Mouse (Mus musculus) limb, embryonic 12.5 days (tissue): ENCODE results near the gene Sun1. TPM values are rescaled to one million over a fixed set of nuclear protein-coding genes. Genes with fewer than 3 reads are reported as not detected.

Experiments
- ATAC-seq: fragments of 200-750 bp; cut with Nextera tagmentation; 2 replicates; pipeline ENCODE4 v1.8.0; 2017; ENCODE audit warnings: low read depth, moderate TSS enrichment; ENCODE audit not compliant: insufficient number of reproducible peaks, insufficient read depth, low FRiP score, low TSS enrichment
- H3K27ac ChIP-seq: fragments of 300-500 bp; sonication (generic); 2 replicates; pipeline ENCODE4 v1.5.1; 2016; ENCODE audit warnings: mild to moderate bottlenecking, moderate library complexity
- H3K27me3 ChIP-seq: fragments of 300-500 bp; sonication (generic); 2 replicates; pipeline ENCODE4 v1.6.1; 2016; ENCODE audit warnings: mild to moderate bottlenecking, moderate library complexity
- H3K36me3 ChIP-seq: fragments of 300-500 bp; sonication (generic); 2 replicates; pipeline ENCODE4 v1.6.1; 2016; ENCODE audit warnings: mild to moderate bottlenecking, moderate library complexity
- H3K4me1 ChIP-seq: fragments of 300-500 bp; sonication (generic); replicated peaks from 2 replicates; pipeline ENCODE4 v1.6.1; 2016
- H3K4me2 ChIP-seq: fragments of 300-500 bp; sonication (generic); 2 replicates; pipeline ENCODE4 v1.6.1; 2016; ENCODE audit warnings: mild to moderate bottlenecking, moderate library complexity
- H3K4me3 ChIP-seq: fragments of 300-500 bp; sonication (generic); replicated peaks from 2 replicates; pipeline ENCODE4 v1.5.1; 2016; ENCODE audit warnings: mild to moderate bottlenecking
- H3K9ac ChIP-seq: fragments of 300-500 bp; sonication (generic); replicated peaks from 2 replicates; pipeline ENCODE4 v1.6.1; 2016; ENCODE audit warnings: mild to moderate bottlenecking, moderate library complexity
- H3K9me3 ChIP-seq: fragments of 300-500 bp; sonication (generic); 2 replicates; pipeline ENCODE4 v1.6.1; 2016; ENCODE audit warnings: mild to moderate bottlenecking, moderate library complexity
- WGBS: fragments of 180-500 bp; shearing (Covaris S2); methylation state at CpG from one replicate; pipeline ENCODE4 v1.1.7; 2016; 5-methylcytosine and 5-hydroxymethylcytosine counted together
- polyA plus RNA-seq: library from polyadenylated mRNA; unstranded; fragments of >200 nt; fragmentation: Nextera tagmentation; extraction: Ambion mirVana; gene quantifications from 2 replicates; pipeline ENCODE4 v1.2.1, GENCODE M21; 2016

Sun1 gene
- polyA plus RNA-seq, 1 experiment from 2014 or later: 54.0 TPM

- no peak overlapping the region for H3K27ac ChIP-seq
- 88% methylated on average over 4 of the region's 4 CpGs for WGBS
- H3K4me3 ChIP-seq: no peak overlapping the region
- H3K4me1 ChIP-seq: 0 out of 2 replicates have a peak, but pooled peaks cover 5% of the 10 kb centered on the region
- H3K4me2 ChIP-seq: no peak overlapping the region
- no peaks in the 10 kb centered on the region for H3K9me3 ChIP-seq
- H3K36me3 ChIP-seq: peaks cover 69% of the 10 kb centered on the region
- no peaks in the 10 kb centered on the region for H3K27me3 ChIP-seq
- no peak for ATAC-seq
- no peak overlapping the region for H3K9ac ChIP-seq
These were observed 67.2 kb downstream of the Sun1 start for GRCm38 (mm10) chr5:139267661-139268060.

- H3K9ac ChIP-seq: no peak overlapping the region
- H3K27me3 ChIP-seq: no peaks in the 10 kb centered on the region
- H3K9me3 ChIP-seq: no peaks in the 10 kb centered on the region
- no peak overlapping the region for H3K4me3 ChIP-seq
- WGBS: 74% methylated on average over 16 of the region's 16 CpGs
- no peak overlapping the region for H3K4me2 ChIP-seq
- ATAC-seq: no peak
- peaks cover 36% of the 10 kb centered on the region for H3K36me3 ChIP-seq
- 0 out of 2 replicates have a peak, but pooled peaks cover 5% of the 10 kb centered on the region for H3K4me1 ChIP-seq
- no peak overlapping the region for H3K27ac ChIP-seq
These were observed 70.5 kb downstream of the Sun1 start for GRCm38 (mm10) chr5:139270806-139271521.

- H3K27ac ChIP-seq: no peak overlapping the region
- no peak for ATAC-seq
- no peak overlapping the region for H3K4me2 ChIP-seq
- no peaks in the 10 kb centered on the region for H3K9me3 ChIP-seq
- H3K4me3 ChIP-seq: no peak overlapping the region
- H3K27me3 ChIP-seq: no peaks in the 10 kb centered on the region
- H3K9ac ChIP-seq: no peak overlapping the region
- 0 out of 2 replicates have a peak, but pooled peaks cover 5% of the 10 kb centered on the region for H3K4me1 ChIP-seq
- H3K36me3 ChIP-seq: peaks cover 24% of the 10 kb centered on the region
- WGBS: 46% methylated on average over 8 of the region's 8 CpGs
These were observed 71.6 kb downstream of the Sun1 start for GRCm38 (mm10) chr5:139271994-139272554.

- H3K36me3 ChIP-seq: no peaks in the 10 kb centered on the region
- no peak overlapping the region for H3K9ac ChIP-seq
- no peak for ATAC-seq
- no peak overlapping the region for H3K27ac ChIP-seq
- 69% methylated on average over 8 of the region's 8 CpGs for WGBS
- H3K9me3 ChIP-seq: no peaks in the 10 kb centered on the region
- H3K4me2 ChIP-seq: no peak overlapping the region
- peaks cover 8% of the 10 kb centered on the region for H3K4me1 ChIP-seq
- H3K4me3 ChIP-seq: no peak overlapping the region
- H3K27me3 ChIP-seq: no peaks in the 10 kb centered on the region
These were observed 76.8 kb downstream of the Sun1 start for GRCm38 (mm10) chr5:139277287-139277686.

GRCm38 (mm10) chr5:139281373-139282112 lies 81.1 kb downstream of the Sun1 start:
- no peaks in the 10 kb centered on the region for H3K9me3 ChIP-seq
- H3K36me3 ChIP-seq: no peaks in the 10 kb centered on the region
- no peak overlapping the region for H3K4me3 ChIP-seq
- 0 out of 2 replicates have a peak overlapping the region, but pooled peaks have one; percentile 27 for H3K9ac ChIP-seq
- WGBS: 41% methylated on average over 10 of the region's 11 CpGs
- peak overlapping the region; percentile 9; the same call in 1 of the 2 replicates for H3K4me2 ChIP-seq
- H3K27ac ChIP-seq: 0 out of 2 replicates have a peak overlapping the region, but pooled peaks have one; percentile 12
- no peaks in the 10 kb centered on the region for H3K27me3 ChIP-seq
- no peak for ATAC-seq
- peaks cover 8% of the 10 kb centered on the region for H3K4me1 ChIP-seq

GRCm38 (mm10) chr5:139282191-139282590 lies 81.8 kb downstream of the Sun1 start:
- Histone ChIP-seq H3K4me2 (peak overlapping the region; percentile 9; the same call in 1 of the 2 replicates), H3K27me3 (no peaks in the 10 kb centered on the region), H3K9ac (no peak overlapping the region), H3K27ac (0 out of 2 replicates have a peak overlapping the region, but pooled peaks have one; percentile 12), H3K4me1 (peaks cover 8% of the 10 kb centered on the region), H3K9me3 (no peaks in the 10 kb centered on the region), H3K4me3 (no peak overlapping the region), H3K36me3 (no peaks in the 10 kb centered on the region)
- ATAC-seq: no peak
- 7% methylated on average over 15 of the region's 15 CpGs for WGBS

GRCm38 (mm10) chr5:139283460-139284180 lies 83.2 kb downstream of the Sun1 start:
- Histone ChIP-seq H3K4me2 (no peak overlapping the region), H3K4me3 (no peak overlapping the region), H3K9ac (no peak overlapping the region), H3K4me1 (peaks cover 8% of the 10 kb centered on the region), H3K36me3 (no peaks in the 10 kb centered on the region), H3K9me3 (no peaks in the 10 kb centered on the region), H3K27me3 (no peaks in the 10 kb centered on the region), H3K27ac (no peak overlapping the region)
- 94% methylated on average over 14 of the region's 14 CpGs for WGBS
- ATAC-seq: no peak

GRCm38 (mm10) chr5:139285383-139286067 lies 85.1 kb downstream of the Sun1 start:
- no peak overlapping the region for H3K4me2 ChIP-seq
- WGBS: 63% methylated on average over 8 of the region's 8 CpGs
- no peak for ATAC-seq
- no peak overlapping the region for H3K9ac ChIP-seq
- no peaks in the 10 kb centered on the region for H3K36me3 ChIP-seq
- H3K27ac ChIP-seq: no peak overlapping the region
- no peak overlapping the region for H3K4me3 ChIP-seq
- peaks cover 8% of the 10 kb centered on the region for H3K4me1 ChIP-seq
- H3K27me3 ChIP-seq: no peaks in the 10 kb centered on the region
- H3K9me3 ChIP-seq: no peaks in the 10 kb centered on the region

- Histone ChIP-seq H3K27ac (no peak overlapping the region), H3K36me3 (no peaks in the 10 kb centered on the region), H3K4me1 (peaks cover 6% of the 10 kb centered on the region), H3K4me2 (no peak overlapping the region), H3K27me3 (no peaks in the 10 kb centered on the region), H3K9ac (no peak overlapping the region), H3K9me3 (no peaks in the 10 kb centered on the region), H3K4me3 (no peak overlapping the region)
- 62% methylated on average over 14 of the region's 14 CpGs for WGBS
- no peak for ATAC-seq
These were observed 85.9 kb downstream of the Sun1 start for GRCm38 (mm10) chr5:139286142-139286941.

- no peaks in the 10 kb centered on the region for H3K4me1 ChIP-seq
- H3K9ac ChIP-seq: no peak overlapping the region
- H3K27me3 ChIP-seq: no peaks in the 10 kb centered on the region
- H3K9me3 ChIP-seq: no peaks in the 10 kb centered on the region
- no peak overlapping the region for H3K4me3 ChIP-seq
- no peak overlapping the region for H3K4me2 ChIP-seq
- H3K27ac ChIP-seq: no peak overlapping the region
- ATAC-seq: no peak
- no peaks in the 10 kb centered on the region for H3K36me3 ChIP-seq
- 86% methylated on average over 5 of the region's 5 CpGs for WGBS
These were observed 86.7 kb downstream of the Sun1 start for GRCm38 (mm10) chr5:139287099-139287498.
